Mouse (Mus musculus) MEL (cell line): ENCODE results near the gene Cmtm2a. TPM values are rescaled to one million over a fixed set of nuclear protein-coding genes. Genes with fewer than 3 reads are reported as not detected.

Source experiments
- DNase-seq: peaks from one replicate; pipeline ENCODE4 v3.0.0; 2011; ENCODE audit warnings: low read depth, low spot score
- H3K27ac ChIP-seq: 2 replicates; pipeline ENCODE4 v1.5.1; 2012; ENCODE audit warnings: low read depth, mild to moderate bottlenecking, control low read depth, low read length, moderate library complexity; ENCODE audit not compliant: control insufficient read depth
- H3K27me3 ChIP-seq, 2 experiments: fragments of 150-350 bp in 1 of 2; sonication (generic) in 1 of 2; 2 replicates each; pipeline ENCODE4 v1.6.1; 2012; ENCODE audit warnings: low read length in 2 of 2, mild to moderate bottlenecking in 2 of 2, improper control_type of control experiment in 1 of 2, moderate library complexity in 1 of 2; ENCODE audit not compliant: insufficient read depth in 2 of 2, control insufficient read depth in 1 of 2
- H3K36me3 ChIP-seq, 2 experiments: 2 replicates each; pipeline ENCODE4 v1.6.1; 2012 to 2014; ENCODE audit warnings: low read length in 2 of 2, improper control_type of control experiment in 1 of 2, inconsistent platforms in 1 of 2, mild to moderate bottlenecking in 1 of 2; ENCODE audit not compliant: insufficient read depth in 2 of 2, control insufficient read depth in 1 of 2
- H3K4me1 ChIP-seq, 2 experiments: fragments of 150-350 bp in 1 of 2; sonication (generic) in 1 of 2; 2 replicates each; pipeline ENCODE4 v1.6.1; 2012; ENCODE audit warnings: low read length in 2 of 2, improper control_type of control experiment in 1 of 2, mild to moderate bottlenecking in 1 of 2; ENCODE audit not compliant: insufficient read depth in 2 of 2, control insufficient read depth in 1 of 2
- H3K4me3 ChIP-seq, 2 experiments: fragments of 150-350 bp in 1 of 2; sonication (generic) in 1 of 2; 2 replicates each; pipeline ENCODE4 v1.5.1; 2012; ENCODE audit warnings: low read depth in 2 of 2, low read length in 2 of 2, mild to moderate bottlenecking in 2 of 2, moderate library complexity in 2 of 2, control low read depth in 1 of 2, improper control_type of control experiment in 1 of 2; ENCODE audit not compliant: control insufficient read depth in 1 of 2, insufficient read depth in 1 of 2
- H3K79me2 ChIP-seq: 2 replicates; pipeline ENCODE4 v1.6.1; 2012; ENCODE audit warnings: mild to moderate bottlenecking, low read length, moderate library complexity; ENCODE audit not compliant: control insufficient read depth, poor library complexity, insufficient read depth
- H3K9ac ChIP-seq: 2 replicates; pipeline ENCODE4 v1.6.1; 2012; ENCODE audit warnings: low read depth, mild to moderate bottlenecking, control low read depth, low read length, moderate library complexity; ENCODE audit not compliant: control insufficient read depth, poor library complexity, severe bottlenecking
- H3K9me3 ChIP-seq: fragments of 150-350 bp; sonication (generic); replicated peaks from 2 replicates; pipeline ENCODE4 v1.6.1; 2012; ENCODE audit warnings: mild to moderate bottlenecking, low read length, improper control_type of control experiment, moderate library complexity; ENCODE audit not compliant: insufficient read depth
- BHLHE40 ChIP-seq: IDR thresholded peaks from 2 replicates; pipeline ENCODE4 v1.6.1; 2012; ENCODE audit warnings: low read depth, mild to moderate bottlenecking, inconsistent platforms, low read length, improper control_type of control experiment, borderline replicate concordance
- CTCF ChIP-seq, 3 experiments: IDR thresholded peaks in 2 of 3; conservative IDR thresholded peaks in 1 of 3; 2 replicates each; pipeline ENCODE4 v1.5.1; 2011 to 2012; ENCODE audit warnings: low read length in 3 of 3, low read depth in 2 of 3, mild to moderate bottlenecking in 2 of 3, improper control_type of control experiment in 1 of 3, inconsistent platforms in 1 of 3, mixed read lengths in 1 of 3, moderate library complexity in 1 of 3; ENCODE audit not compliant: control insufficient read depth in 1 of 3, insufficient read depth in 1 of 3, poor library complexity in 1 of 3, severe bottlenecking in 1 of 3
- GABPA ChIP-seq: IDR thresholded peaks from 2 replicates; pipeline ENCODE4 v1.6.1; 2012; ENCODE audit warnings: low read depth, mild to moderate bottlenecking, inconsistent platforms, low read length, improper control_type of control experiment, moderate library complexity
- JUND ChIP-seq: IDR thresholded peaks from 2 replicates; pipeline ENCODE4 v1.6.1; 2011; ENCODE audit warnings: low read depth, mild to moderate bottlenecking, improper control_type of control experiment, low read length
- KAT2A ChIP-seq: conservative IDR thresholded peaks from 2 replicates; pipeline ENCODE4 v1.6.1; 2012; ENCODE audit warnings: low read depth, low read length, improper control_type of control experiment, inconsistent platforms
- MAFK ChIP-seq: IDR thresholded peaks from 2 replicates; pipeline ENCODE4 v1.6.1; 2011; ENCODE audit warnings: low read depth, mild to moderate bottlenecking, low read length, improper control_type of control experiment, borderline replicate concordance
- MEF2A ChIP-seq: IDR thresholded peaks from 2 replicates; pipeline ENCODE4 v1.6.1; 2014; ENCODE audit warnings: low read depth, mild to moderate bottlenecking, inconsistent platforms, low read length, improper control_type of control experiment; ENCODE audit not compliant: poor library complexity, insufficient replicate concordance, severe bottlenecking; ENCODE audit errors: extremely low read depth
- MXI1 ChIP-seq: IDR thresholded peaks from 2 replicates; pipeline ENCODE4 v1.6.1; 2011; ENCODE audit warnings: mild to moderate bottlenecking, low read depth, low read length, improper control_type of control experiment
- MYB ChIP-seq: IDR thresholded peaks from 2 replicates; pipeline ENCODE4 v1.6.1; 2011; ENCODE audit warnings: mild to moderate bottlenecking, low read depth, low read length, improper control_type of control experiment
- MYC ChIP-seq: IDR thresholded peaks from 2 replicates; pipeline ENCODE4 v1.6.1; 2011; ENCODE audit warnings: low read depth, mild to moderate bottlenecking, low read length, improper control_type of control experiment, moderate library complexity
- NRF1 ChIP-seq: IDR thresholded peaks from 2 replicates; pipeline ENCODE4 v1.6.1; 2014; ENCODE audit warnings: low read depth, mild to moderate bottlenecking, inconsistent platforms, low read length, improper control_type of control experiment, moderate library complexity; ENCODE audit not compliant: poor library complexity, insufficient read depth, severe bottlenecking
- POLR2A ChIP-seq, 2 experiments: IDR thresholded peaks; 2 replicates each; pipeline ENCODE4 v1.6.1; 2011 to 2012; ENCODE audit warnings: low read length in 2 of 2, mild to moderate bottlenecking in 2 of 2, control low read depth in 1 of 2, improper control_type of control experiment in 1 of 2, low read depth in 1 of 2, moderate library complexity in 1 of 2; ENCODE audit not compliant: control insufficient read depth in 1 of 2, insufficient read depth in 1 of 2, poor library complexity in 1 of 2
- RAD21 ChIP-seq: IDR thresholded peaks from 2 replicates; pipeline ENCODE4 v1.6.1; 2011; ENCODE audit warnings: mild to moderate bottlenecking, low read depth, low read length, improper control_type of control experiment
- RCOR1 ChIP-seq: IDR thresholded peaks from 2 replicates; pipeline ENCODE4 v1.6.1; 2012; ENCODE audit warnings: low read depth, mild to moderate bottlenecking, inconsistent platforms, low read length, improper control_type of control experiment
- SIN3A ChIP-seq: IDR thresholded peaks from 2 replicates; pipeline ENCODE4 v1.6.1; 2012; ENCODE audit warnings: low read length, improper control_type of control experiment, inconsistent platforms
- TAL1 ChIP-seq: IDR thresholded peaks from 2 replicates; pipeline ENCODE4 v1.6.1; 2012; ENCODE audit warnings: mild to moderate bottlenecking, inconsistent platforms, low read length, moderate library complexity, mixed read lengths
- TBP ChIP-seq: IDR thresholded peaks from 2 replicates; pipeline ENCODE4 v1.8.0; 2011; ENCODE audit warnings: low read depth, low read length, improper control_type of control experiment
- UBTF ChIP-seq: IDR thresholded peaks from 2 replicates; pipeline ENCODE4 v1.6.1; 2012; ENCODE audit warnings: low read depth, mild to moderate bottlenecking, inconsistent platforms, low read length, improper control_type of control experiment, moderate library complexity, borderline replicate concordance; ENCODE audit not compliant: insufficient read depth
- USF1 ChIP-seq: IDR thresholded peaks from 2 replicates; pipeline ENCODE4 v1.6.1; 2014; ENCODE audit warnings: low read depth, mild to moderate bottlenecking, inconsistent platforms, low read length, improper control_type of control experiment, moderate library complexity
- ZC3H11A ChIP-seq: IDR thresholded peaks from 2 replicates; pipeline ENCODE4 v1.6.1; 2012; ENCODE audit warnings: low read depth, mild to moderate bottlenecking, inconsistent platforms, low read length, improper control_type of control experiment
- ZMIZ1 ChIP-seq: IDR thresholded peaks from 2 replicates; pipeline ENCODE4 v1.6.1; 2012; ENCODE audit warnings: low read depth, mild to moderate bottlenecking, inconsistent platforms, low read length, improper control_type of control experiment, moderate library complexity
- polyA plus RNA-seq, 2 experiments: library from polyadenylated mRNA; stranded (reverse) in 1 of 2; unstranded in 1 of 2; fragments of >175 nt in 1 of 2; fragments of >200 nt in 1 of 2; gene quantifications; 2 replicates each; pipeline versions ENCODE4 v1.2.1 to v1.2.4; 2012; ENCODE audit warnings: low replicate concordance in 2 of 2, low read depth in 1 of 2; ENCODE audit not compliant: insufficient read length in 2 of 2, insufficient read depth in 1 of 2, missing spikeins in 1 of 2
- total RNA-seq: library from RNA; depleted of rRNA; stranded (reverse); fragments of 300-350 nt; gene quantifications from 2 replicates; pipeline ENCODE4 v1.2.3, GENCODE M21; 2012

Gene Cmtm2a
- total and polyA plus RNA-seq, 3 experiments, result not detected

GRCm38 (mm10) chr8:104239418-104239861 lies 53.5 kb downstream of the Cmtm2a start (continued):
- no peak for TF ChIP-seq UBTF
- peak; percentile 72 for TF ChIP-seq USF1
- no peak for TF ChIP-seq ZC3H11A
- peak; percentile 85 for TF ChIP-seq BHLHE40
- TF ChIP-seq NRF1, result no peak
- no peak for TF ChIP-seq ZMIZ1
- peak; percentile 88 for TF ChIP-seq RCOR1
- peak; percentile 85 for TF ChIP-seq TAL1
- TF ChIP-seq MYC, result 0 out of 2 replicates have a peak, but pooled peaks have one; percentile 34
- TF ChIP-seq MYB, result 0 out of 2 replicates have a peak, but pooled peaks have one; percentile 8
- TF ChIP-seq JUND, result no peak
- peak; percentile 61 for TF ChIP-seq SIN3A
- no peak for TF ChIP-seq TBP

- peaks cover 17 to 26% of the 10 kb centered on the region in 2 experiments for H3K4me1 ChIP-seq
- no peak overlapping the region for H3K9ac ChIP-seq
- H3K9me3 ChIP-seq, result no peaks in the 10 kb centered on the region
- no peak overlapping the region for H3K4me3 ChIP-seq
- no peak overlapping the region for H3K27ac ChIP-seq
- no peak for TF ChIP-seq GABPA
- peak; percentile 3 to 26 (median 10); a peak in 3 of 6 replicates for TF ChIP-seq CTCF (IDR thresholded peaks at IDR 0.05 in 2 of 3, conservative IDR thresholded peaks at IDR 0.05 in 1 of 3; ENCODE audit: control insufficient read depth in 1 of 3, insufficient read depth in 1 of 3, low read depth in 2 of 3, low read length in 3 of 3, poor library complexity in 1 of 3, severe bottlenecking in 1 of 3)
- no peak for DNase-seq
- no peaks in the 10 kb centered on the region for H3K79me2 ChIP-seq
- peaks cover 9 to 16% of the 10 kb centered on the region in 2 experiments; a peak in 3 of 4 replicates for H3K36me3 ChIP-seq
- H3K27me3 ChIP-seq, result no peaks in the 10 kb centered on the region
Measured at GRCm38 (mm10) chr8:104234573-104234972, 58.4 kb downstream of the Cmtm2a start.

GRCm38 (mm10) chr8:104232919-104233318 lies 60.1 kb downstream of the Cmtm2a start:
- H3K27me3 ChIP-seq, result no peaks in the 10 kb centered on the region
- no peak overlapping the region for H3K27ac ChIP-seq
- peaks cover 10 to 15% of the 10 kb centered on the region in 2 experiments for H3K4me1 ChIP-seq
- H3K79me2 ChIP-seq, result no peaks in the 10 kb centered on the region
- peaks cover 9 to 10% of the 10 kb centered on the region in 2 experiments; a peak in 3 of 4 replicates for H3K36me3 ChIP-seq
- no peak overlapping the region for H3K4me3 ChIP-seq
- no peaks in the 10 kb centered on the region for H3K9me3 ChIP-seq
- TF ChIP-seq MAFK, result no peak
- TF ChIP-seq MEF2A, result no peak
- no peak for TF ChIP-seq SIN3A
- no peak for TF ChIP-seq ZC3H11A
- no peak for TF ChIP-seq MXI1
- no peak for TF ChIP-seq USF1
- no peak for TF ChIP-seq KAT2A
- no peak for TF ChIP-seq RAD21
- TF ChIP-seq NRF1, result no peak
- no peak for TF ChIP-seq RCOR1
- TF ChIP-seq TBP, result no peak
- no peak for TF ChIP-seq POLR2A (IDR thresholded peaks at IDR 0.05; ENCODE audit: control insufficient read depth in 1 of 2, insufficient read depth in 1 of 2, low read depth in 1 of 2, low read length in 2 of 2, poor library complexity in 1 of 2)
- no peak for DNase-seq
- H3K9ac ChIP-seq, result no peak overlapping the region
